Mouse (Mus musculus) liver, embryonic 14.5 days (tissue): ENCODE measurements around the gene Nedd4.
"Not testable (repeated sequence)": the region's sequence is repeated elsewhere in the genome, so short reads cannot be mapped to it uniquely, and the experiment has no call there.

Experiments
- CTCF ChIP-seq: IDR thresholded peaks from 2 replicates; pipeline ENCODE4 v1.5.1; 2016; ENCODE audit warnings: antibody characterized with exemption, low read depth, control low read depth
- EP300 ChIP-seq: IDR thresholded peaks from 2 replicates; pipeline ENCODE4 v1.6.1; 2016; ENCODE audit warnings: antibody characterized with exemption, low read depth

GRCm38 (mm10) chr9:72666352-72667021, 4.3 kb downstream of the Nedd4 start:
- TF ChIP-seq CTCF, EP300: not testable (repeated sequence)
